Mouse (Mus musculus) stomach, embryonic 15.5 days (tissue): Measurements from ENCODE around the gene 4930435E12Rik. TPM values are rescaled to one million over a fixed set of nuclear protein-coding genes. Genes with fewer than 3 reads are reported as not detected.

Experiments used
- ATAC-seq: fragments of 200-750 bp; cut with Nextera tagmentation; 2 replicates; pipeline ENCODE4 v1.8.0; 2017; ENCODE audit warnings: low read depth, moderate number of reproducible peaks, moderate TSS enrichment; ENCODE audit not compliant: insufficient read depth, low FRiP score
- H3K27ac ChIP-seq: fragments of 300-500 bp; sonication (generic); 2 replicates; pipeline ENCODE4 v1.5.1; 2015; ENCODE audit warnings: mild to moderate bottlenecking, inconsistent platforms
- H3K27me3 ChIP-seq: fragments of 300-500 bp; sonication (generic); replicated peaks from 2 replicates; pipeline ENCODE4 v1.6.1; 2015; ENCODE audit warnings: inconsistent platforms
- H3K36me3 ChIP-seq: fragments of 300-500 bp; sonication (generic); 2 replicates; pipeline ENCODE4 v1.6.1; 2015; ENCODE audit warnings: inconsistent platforms
- H3K4me1 ChIP-seq: fragments of 300-500 bp; sonication (generic); 2 replicates; pipeline ENCODE4 v1.6.1; 2015; ENCODE audit warnings: inconsistent platforms
- H3K4me2 ChIP-seq: fragments of 300-500 bp; sonication (generic); 2 replicates; pipeline ENCODE4 v1.6.1; 2015; ENCODE audit warnings: mild to moderate bottlenecking, inconsistent platforms
- H3K4me3 ChIP-seq: fragments of 300-500 bp; sonication (generic); replicated peaks from 2 replicates; pipeline ENCODE4 v1.5.1; 2015; ENCODE audit warnings: inconsistent platforms
- H3K9ac ChIP-seq: fragments of 300-500 bp; sonication (generic); 2 replicates; pipeline ENCODE4 v1.6.1; 2015; ENCODE audit warnings: inconsistent platforms
- H3K9me3 ChIP-seq: fragments of 300-500 bp; sonication (generic); 2 replicates; pipeline ENCODE4 v1.6.1; 2016; ENCODE audit warnings: inconsistent platforms
- WGBS: fragments of 180-500 bp; shearing (Covaris S2); methylation state at CpG from one replicate; pipeline ENCODE4 v1.1.7; 2015; 5-methylcytosine and 5-hydroxymethylcytosine counted together
- polyA plus RNA-seq: library from polyadenylated mRNA; unstranded; fragments of >200 nt; fragmentation: Nextera tagmentation; extraction: Ambion mirVana; gene quantifications from 2 replicates; pipeline ENCODE4 v1.2.1, GENCODE M21; 2015

4930435E12Rik gene
- polyA plus RNA-seq, 1 experiment from 2014 or later, result not detected

DNA sequence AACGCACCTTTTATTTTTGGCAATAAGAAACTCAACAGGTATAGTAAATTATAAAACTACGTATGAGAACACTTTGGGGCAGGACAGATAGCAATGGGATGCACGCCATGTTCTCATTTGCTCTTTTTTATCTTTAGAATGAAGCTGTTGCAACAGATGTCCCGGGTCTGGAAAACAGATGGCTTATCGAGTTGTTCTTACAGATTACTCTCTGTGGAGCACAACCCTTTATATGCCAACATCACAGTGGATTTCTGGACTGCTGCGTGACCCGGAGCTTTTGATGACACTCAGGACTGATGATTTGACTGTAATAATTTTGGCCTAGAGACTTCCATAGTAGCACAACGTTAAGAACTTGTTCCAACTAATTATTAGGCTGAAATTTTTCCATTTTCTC lies 60.8 kb downstream of the 4930435E12Rik start:
- H3K4me2 ChIP-seq, result no peak overlapping the region
- WGBS, result 83% methylated on average over 8 of the region's 8 CpGs
- no peak overlapping the region for H3K9ac ChIP-seq
- no peak for ATAC-seq
- H3K27ac ChIP-seq, result no peak overlapping the region
- H3K4me1 ChIP-seq, result no peaks in the 10 kb centered on the region
- no peaks in the 10 kb centered on the region; the same call in 1 of the 2 replicates for H3K36me3 ChIP-seq
- no peaks in the 10 kb centered on the region for H3K27me3 ChIP-seq
- no peaks in the 10 kb centered on the region for H3K9me3 ChIP-seq
- H3K4me3 ChIP-seq, result no peak overlapping the region

DNA sequence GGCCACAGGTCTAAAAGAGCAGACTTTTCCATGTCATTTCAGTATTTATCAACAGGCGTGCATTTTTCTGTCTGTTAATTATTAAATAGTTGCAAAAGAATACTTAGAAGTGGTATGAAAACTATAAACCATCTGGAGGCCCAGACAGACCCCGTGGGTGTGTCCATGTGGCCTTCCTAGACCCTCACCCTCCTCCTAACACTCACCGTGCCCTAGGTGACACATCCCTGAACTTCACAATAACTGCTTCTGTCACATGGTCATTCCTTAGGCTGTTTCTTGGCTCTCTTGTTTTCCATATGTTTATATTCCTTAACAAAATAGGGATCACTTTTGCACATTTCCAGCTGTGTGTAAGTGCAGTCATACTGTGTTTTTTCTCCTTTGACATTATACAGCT lies 61.9 kb downstream of the 4930435E12Rik start:
- no peak for ATAC-seq
- no peak overlapping the region for H3K27ac ChIP-seq
- no peaks in the 10 kb centered on the region for H3K9me3 ChIP-seq
- 40% methylated on average over 3 of the region's 3 CpGs for WGBS
- H3K4me3 ChIP-seq, result no peak overlapping the region
- H3K36me3 ChIP-seq, result no peaks in the 10 kb centered on the region; the same call in 1 of the 2 replicates
- H3K27me3 ChIP-seq, result no peaks in the 10 kb centered on the region
- no peaks in the 10 kb centered on the region for H3K4me1 ChIP-seq
- no peak overlapping the region for H3K9ac ChIP-seq
- no peak overlapping the region for H3K4me2 ChIP-seq

- no peak overlapping the region for H3K27ac ChIP-seq
- no peak overlapping the region for H3K4me2 ChIP-seq
- ATAC-seq, result no peak
- 80% methylated on average over 4 of the region's 4 CpGs for WGBS
- H3K4me1 ChIP-seq, result no peaks in the 10 kb centered on the region
- H3K9ac ChIP-seq, result no peak overlapping the region
- no peak overlapping the region for H3K4me3 ChIP-seq
- no peaks in the 10 kb centered on the region for H3K27me3 ChIP-seq
- no peaks in the 10 kb centered on the region for H3K9me3 ChIP-seq
- H3K36me3 ChIP-seq, result no peaks in the 10 kb centered on the region
Measured at GRCm38 (mm10) chr16:38763508-38763907, 65.0 kb downstream of the 4930435E12Rik start.

GRCm38 (mm10) chr16:38762401-38762800 lies 66.1 kb downstream of the 4930435E12Rik start:
- Histone ChIP-seq H3K4me3 (no peak overlapping the region), H3K27me3 (no peaks in the 10 kb centered on the region), H3K36me3 (no peaks in the 10 kb centered on the region), H3K4me2 (no peak overlapping the region), H3K9me3 (no peaks in the 10 kb centered on the region), H3K27ac (no peak overlapping the region), H3K4me1 (no peaks in the 10 kb centered on the region), H3K9ac (no peak overlapping the region)
- ATAC-seq, result no peak
- WGBS, result 82% methylated on average over 8 of the region's 8 CpGs

Other genes starting within 250 kb of the 4930435E12Rik start
- 9.8 and 10.1 TPM in 2 replicates for gene Arhgap31, start 115.5 kb downstream of the 4930435E12Rik start, polyA plus RNA-seq
- gene B4galt4, start 86.5 kb downstream of the 4930435E12Rik start, polyA plus RNA-seq, result 21.1 and 21.8 TPM in 2 replicates
- gene Upk1b, start 28.4 kb downstream of the 4930435E12Rik start, polyA plus RNA-seq, result 28.4 and 41.5 TPM in 2 replicates
- 2.5 and 2.6 TPM in 2 replicates for gene Igsf11, start 63.9 kb upstream of the 4930435E12Rik start, polyA plus RNA-seq